Mouse (Mus musculus) layer of hippocampus, adult 18-20 months (tissue): ENCODE measurements around the gene Fanci. TPM values are rescaled to one million over a fixed set of nuclear protein-coding genes. Genes with fewer than 3 reads are reported as not detected.

ENCODE experiments used
- total RNA-seq, 2 experiments: library from RNA; stranded (reverse); gene quantifications; 2 replicates each; pipeline ENCODE4 v1.2.3; 2021

Gene Fanci
- total RNA-seq, 2 experiments from 2014 or later: 0.27 to 0.33 TPM

Other genes with a start within 250 kb of the Fanci start
- 100 to 1,000 TPM; 184 to 202 TPM for gene Mfge8, start 242.9 kb upstream of the Fanci start, total RNA-seq
- gene Abhd2, start 118.7 kb upstream of the Fanci start, total RNA-seq: 10 to 100 TPM; 62.0 to 65.6 TPM
- 10 to 100 TPM; 22.4 to 23.9 TPM for gene Rlbp1, start 4.9 kb upstream of the Fanci start, total RNA-seq
- 10 to 100 TPM; 81.6 to 81.7 TPM for gene Polg, start 74.4 kb downstream of the Fanci start, total RNA-seq
- 1 to 10 TPM in 1 of 2 experiments, under 1 TPM in 1; 0.82 to 1.8 TPM for gene Rhcg, start 225.7 kb downstream of the Fanci start, total RNA-seq